Mouse (Mus musculus) central nervous system, embryonic 14 days (tissue): ENCODE data around the gene Gm42421. TPM values are rescaled to one million over a fixed set of nuclear protein-coding genes. Genes with fewer than 3 reads are reported as not detected.

Source experiments
- polyA plus RNA-seq: library from polyadenylated mRNA; depleted of rRNA; stranded (reverse); fragments of >200 nt; gene quantifications from 2 replicates; pipeline ENCODE4 v1.2.3, GENCODE M21; 2012; rRNA removed

Gene Gm42421
- 3.5 and 3.9 TPM in 2 replicates for polyA plus RNA-seq

GRCm38 (mm10) chr5:143927875-143928274 is at the start of gene Gm42421:
Gm42421 (plus strand) TSS chr5:143928175.

GRCm38 (mm10) chr5:143897635-143898330 is 30.2 kb upstream of the Gm42421 start, which contains the start of gene Ankrd61:
Ankrd61 (minus strand) TSS chr5:143897685.

GRCm38 (mm10) chr5:143909417-143910400 is 18.3 kb upstream of the Gm42421 start, which contains the start of the genes Aimp2 and Pms2:
Aimp2 (minus strand) TSS chr5:143909847.
Pms2 (plus strand) TSS chr5:143909964.

DNA sequence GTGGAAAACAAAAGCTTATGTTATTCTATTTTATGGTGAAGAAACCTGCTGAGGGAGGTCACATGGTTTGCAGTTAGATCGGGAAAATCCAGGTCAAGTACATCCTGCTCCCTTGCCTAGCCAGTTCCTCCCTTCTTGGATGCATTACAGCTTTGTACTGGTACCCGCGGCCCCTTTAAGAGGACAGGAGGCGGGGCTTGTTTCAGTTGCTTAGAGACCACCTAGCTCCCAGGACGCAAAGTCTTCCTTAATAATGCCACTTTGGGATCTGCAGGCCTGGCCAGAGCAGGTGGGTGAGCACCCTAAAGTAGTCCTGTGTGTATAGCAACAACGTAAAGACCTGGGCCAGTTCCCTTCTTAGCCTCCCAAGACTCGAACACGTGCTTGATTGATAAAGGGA is 4.9 kb downstream of the Gm42421 start, which contains the start of gene Rsph10b:
TSS of gene Rsph10b (plus strand) at position 205 of the 400 bp plus-strand sequence.

Other genes with a start within 250 kb of the Gm42421 start
- 19.6 and 20.0 TPM in 2 replicates for gene Usp42, start 195.9 kb upstream of the Gm42421 start, polyA plus RNA-seq
- 29.5 and 31.3 TPM in 2 replicates for gene Eif2ak1, start 110.4 kb upstream of the Gm42421 start, polyA plus RNA-seq
- gene Ankrd61, start 30.5 kb upstream of the Gm42421 start, polyA plus RNA-seq: 0.39 and 0.49 TPM in 2 replicates
- 73.4 and 78.4 TPM in 2 replicates for gene Aimp2, start 18.3 kb upstream of the Gm42421 start, polyA plus RNA-seq
- gene Pms2, start 18.2 kb upstream of the Gm42421 start, polyA plus RNA-seq: 18.8 and 19.4 TPM in 2 replicates
- 11.4 TPM in 2 replicates for gene Rsph10b, start 4.9 kb downstream of the Gm42421 start, polyA plus RNA-seq
- gene Ccz1, start 86.7 kb downstream of the Gm42421 start, polyA plus RNA-seq: 56.6 and 62.3 TPM in 2 replicates
- gene Ocm, start 98.5 kb downstream of the Gm42421 start, polyA plus RNA-seq: 0.44 TPM in 1 of 2 replicates, not detected in the other
- 13.3 and 14.6 TPM in 2 replicates for gene Lmtk2, start 172.3 kb downstream of the Gm42421 start, polyA plus RNA-seq